Mouse (Mus musculus): ENCODE data around the gene Prkag2. TPM values are rescaled to one million over a fixed set of nuclear protein-coding genes. Genes with fewer than 3 reads are reported as not detected.
A peak's percentile ranks its signal among the peaks of the same experiment; 100 is the strongest.

Gene Prkag2
- polyA plus RNA-seq, 1 experiment: 1.1 TPM

DNA sequence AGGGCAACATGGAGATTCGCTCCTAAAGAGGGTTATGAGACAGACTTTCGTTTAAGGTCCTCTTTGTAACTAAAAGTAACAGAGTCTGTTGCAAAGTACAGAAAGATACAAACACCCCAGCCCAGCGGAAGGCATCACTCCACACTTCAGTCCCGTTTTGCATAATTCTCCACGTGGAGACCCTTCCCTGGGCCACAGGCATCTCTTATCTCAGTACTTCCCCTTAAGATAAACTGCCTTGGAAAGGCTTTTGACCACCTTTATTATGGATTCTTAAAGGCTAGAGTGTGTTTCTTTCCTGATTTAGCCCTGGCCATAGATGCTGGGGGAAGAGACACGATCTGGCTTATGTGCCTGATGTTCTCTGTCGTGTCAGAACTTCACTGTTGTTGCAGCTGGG, 59.5 kb downstream of the Prkag2 start:
- TF ChIP-seq GATA1 (IDR thresholded peaks at IDR 0.05; ENCODE audit: borderline replicate concordance, low read length) (no peak), FLI1 (IDR thresholded peaks at IDR 0.05; ENCODE audit: low read length) (no peak)
- no peak overlapping the region for H3K4me3 ChIP-seq (replicated peaks)
- peaks cover 21% of the 10 kb centered on the region for H3K27me3 ChIP-seq (replicated peaks)
- no peaks in the 10 kb centered on the region for H3K36me3 ChIP-seq (replicated peaks; ENCODE audit: low read length)
- peaks cover 48% of the 10 kb centered on the region for H3K4me1 ChIP-seq
- H3K9me3 ChIP-seq: peaks cover 11% of the 10 kb centered on the region

DNA sequence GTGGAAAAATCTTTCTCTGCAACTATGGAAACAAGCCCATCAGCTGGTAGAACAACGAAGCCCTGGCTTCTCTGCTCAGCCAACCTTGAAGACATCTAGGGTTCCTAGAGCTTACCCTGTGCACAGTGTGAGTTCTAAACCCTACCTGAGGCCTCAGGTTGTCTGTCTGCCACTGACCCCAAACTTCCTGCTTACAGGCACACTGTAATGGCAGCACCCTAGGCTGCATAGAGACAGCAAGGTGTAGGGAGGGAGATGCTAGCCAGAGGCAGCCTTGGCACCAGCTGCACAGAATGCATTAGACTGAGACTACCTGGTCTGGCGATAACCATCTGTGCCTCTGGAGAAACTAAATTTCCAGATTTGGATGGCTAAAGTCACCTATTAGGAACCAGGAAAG, 61.6 kb downstream of the Prkag2 start:
- Histone ChIP-seq H3K4me3 (replicated peaks) (no peak overlapping the region), H3K9me3 (peaks cover 6% of the 10 kb centered on the region), H3K36me3 (replicated peaks; ENCODE audit: low read length) (no peaks in the 10 kb centered on the region), H3K27me3 (replicated peaks) (peaks cover 14% of the 10 kb centered on the region), H3K4me1 (peaks cover 45% of the 10 kb centered on the region)
- TF ChIP-seq GATA1 (IDR thresholded peaks at IDR 0.05; ENCODE audit: borderline replicate concordance, low read length) (no peak), FLI1 (IDR thresholded peaks at IDR 0.05; ENCODE audit: low read length) (no peak)

DNA sequence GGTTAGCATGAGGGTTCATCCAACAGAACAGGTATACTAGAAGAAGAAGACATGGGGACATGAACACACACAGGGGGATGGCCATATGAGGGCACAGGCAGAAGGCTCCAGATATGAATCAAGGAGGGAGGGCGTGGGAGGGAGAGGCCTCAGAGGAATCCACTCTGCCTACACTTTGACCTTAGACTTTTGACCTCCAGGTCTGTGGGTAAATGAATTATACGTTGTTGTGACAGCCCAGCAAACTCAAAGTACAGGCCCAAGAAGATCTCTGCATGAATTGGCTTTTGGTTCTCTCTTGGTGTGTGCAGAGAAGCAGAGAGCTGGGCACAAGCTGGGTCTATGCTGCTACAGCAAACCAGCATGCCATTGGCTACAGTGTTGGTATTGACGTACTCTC, 65.1 kb downstream of the Prkag2 start:
- peaks cover 30% of the 10 kb centered on the region for H3K4me1 ChIP-seq

DNA sequence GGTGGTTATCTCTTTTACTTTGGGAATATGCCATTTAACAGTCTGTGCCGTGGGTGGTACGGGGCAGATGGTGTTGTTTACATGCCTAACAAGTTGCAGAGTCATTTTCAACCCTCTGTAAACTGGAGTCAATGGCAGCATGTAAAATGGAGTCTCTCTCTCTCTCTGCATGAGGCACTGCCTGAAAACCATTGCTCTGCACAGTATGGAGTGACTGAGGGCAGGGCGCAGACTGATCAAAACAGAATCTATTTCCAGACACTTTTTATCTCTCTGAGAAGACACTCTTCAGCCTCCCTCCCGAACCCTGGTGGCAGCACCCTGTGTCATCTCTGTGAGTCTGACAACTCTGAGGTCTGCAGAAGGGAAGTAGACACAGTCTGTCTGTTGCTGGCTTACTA, 69.0 kb downstream of the Prkag2 start:
- Histone ChIP-seq H3K36me3 (replicated peaks; ENCODE audit: low read length) (no peaks in the 10 kb centered on the region), H3K27me3 (replicated peaks) (peaks cover 10% of the 10 kb centered on the region), H3K4me1 (peaks cover 63% of the 10 kb centered on the region), H3K9me3 (no peaks in the 10 kb centered on the region), H3K4me3 (replicated peaks) (peak overlapping the region; percentile 68)
- no peak for TF ChIP-seq FLI1 (IDR thresholded peaks at IDR 0.05; ENCODE audit: low read length)

More for the DNA sequence above, 65.1 kb downstream of the Prkag2 start:
- H3K36me3 ChIP-seq (replicated peaks; ENCODE audit: low read length): no peaks in the 10 kb centered on the region
- peaks cover 6% of the 10 kb centered on the region for H3K9me3 ChIP-seq
- H3K27me3 ChIP-seq (replicated peaks): peaks cover 2% of the 10 kb centered on the region
- TF ChIP-seq FLI1 (IDR thresholded peaks at IDR 0.05; ENCODE audit: low read length) (no peak), GATA1 (IDR thresholded peaks at IDR 0.05; ENCODE audit: borderline replicate concordance, low read length) (no peak)
- H3K4me3 ChIP-seq (replicated peaks): no peak overlapping the region

DNA sequence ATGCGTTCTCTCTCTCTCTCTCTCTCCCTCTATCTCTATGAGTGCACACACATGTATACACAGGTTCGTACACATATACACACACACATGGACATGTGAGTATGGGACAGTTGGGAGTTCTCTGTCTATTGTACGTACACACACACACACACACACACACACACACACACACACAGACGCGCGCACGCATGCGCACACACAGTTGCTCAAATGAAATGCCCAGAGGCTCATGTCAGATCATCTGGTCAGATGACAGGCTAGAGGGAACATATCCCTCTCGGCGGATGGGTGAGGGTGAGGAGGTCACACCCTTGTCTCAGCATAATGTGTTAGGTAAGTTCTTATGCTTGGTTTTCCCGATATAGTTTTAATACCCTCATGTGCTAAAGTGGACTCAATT, 69.4 kb downstream of the Prkag2 start:
- Histone ChIP-seq H3K9me3 (no peaks in the 10 kb centered on the region), H3K36me3 (replicated peaks; ENCODE audit: low read length) (no peaks in the 10 kb centered on the region), H3K27me3 (replicated peaks) (peaks cover 14% of the 10 kb centered on the region), H3K4me3 (replicated peaks) (peak overlapping the region; percentile 76), H3K4me1 (peaks cover 67% of the 10 kb centered on the region)
- no peak for TF ChIP-seq GATA1 (IDR thresholded peaks at IDR 0.05; ENCODE audit: borderline replicate concordance, low read length)

DNA sequence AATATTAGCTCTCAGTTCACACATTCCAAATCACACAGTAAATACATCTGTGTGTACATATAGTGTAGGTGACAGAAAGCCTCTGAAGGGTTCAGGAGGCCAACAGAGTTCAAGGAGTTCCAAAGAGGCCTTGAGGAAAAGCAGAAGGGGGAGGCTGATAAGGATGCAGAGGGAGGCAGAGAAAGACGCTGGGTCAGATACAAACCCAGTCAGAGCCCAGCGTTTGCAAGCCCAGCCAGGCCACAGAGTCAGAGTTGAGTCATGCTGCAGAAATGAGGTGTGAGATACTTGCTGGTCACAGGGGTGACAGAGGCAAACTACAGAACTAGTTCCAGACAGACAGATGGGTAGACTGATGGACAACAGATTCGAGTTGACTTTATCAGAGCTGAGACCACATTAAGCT, 70.2 kb downstream of the Prkag2 start:
- H3K27me3 ChIP-seq (replicated peaks): peaks cover 20% of the 10 kb centered on the region
- H3K4me3 ChIP-seq (replicated peaks): no peak overlapping the region
- TF ChIP-seq FLI1 (IDR thresholded peaks at IDR 0.05; ENCODE audit: low read length): no peak
- no peak for TF ChIP-seq GATA1 (IDR thresholded peaks at IDR 0.05; ENCODE audit: borderline replicate concordance, low read length)
- H3K4me1 ChIP-seq: peaks cover 72% of the 10 kb centered on the region
- no peaks in the 10 kb centered on the region for H3K9me3 ChIP-seq
- H3K36me3 ChIP-seq (replicated peaks; ENCODE audit: low read length): no peaks in the 10 kb centered on the region

DNA sequence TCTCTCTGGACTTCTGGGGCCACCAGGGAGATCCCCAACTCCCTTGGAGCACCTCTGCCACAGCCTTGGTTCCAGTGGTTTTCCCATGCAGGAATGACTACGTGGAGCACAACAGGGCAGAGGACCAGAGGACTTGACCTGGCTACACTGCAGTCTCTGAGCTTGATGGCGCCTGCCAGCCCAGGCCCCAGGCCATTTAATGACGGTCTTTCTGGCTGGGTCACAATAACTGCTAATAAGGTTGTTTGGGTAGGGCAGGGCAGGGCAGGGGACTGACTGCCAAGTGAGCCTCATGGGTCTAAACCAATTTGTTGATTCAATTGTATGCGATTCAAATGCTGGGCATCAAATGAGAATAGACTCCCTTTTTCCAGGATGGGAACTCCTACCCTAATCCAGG, 72.8 kb downstream of the Prkag2 start:
- no peaks in the 10 kb centered on the region for H3K9me3 ChIP-seq
- TF ChIP-seq FLI1 (IDR thresholded peaks at IDR 0.05; ENCODE audit: low read length) (no peak), GATA1 (IDR thresholded peaks at IDR 0.05; ENCODE audit: borderline replicate concordance, low read length) (no peak)
- no peak overlapping the region for H3K4me3 ChIP-seq (replicated peaks)
- H3K4me1 ChIP-seq: peaks cover 88% of the 10 kb centered on the region
- no peaks in the 10 kb centered on the region for H3K36me3 ChIP-seq (replicated peaks; ENCODE audit: low read length)
- H3K27me3 ChIP-seq (replicated peaks): peaks cover 23% of the 10 kb centered on the region

DNA sequence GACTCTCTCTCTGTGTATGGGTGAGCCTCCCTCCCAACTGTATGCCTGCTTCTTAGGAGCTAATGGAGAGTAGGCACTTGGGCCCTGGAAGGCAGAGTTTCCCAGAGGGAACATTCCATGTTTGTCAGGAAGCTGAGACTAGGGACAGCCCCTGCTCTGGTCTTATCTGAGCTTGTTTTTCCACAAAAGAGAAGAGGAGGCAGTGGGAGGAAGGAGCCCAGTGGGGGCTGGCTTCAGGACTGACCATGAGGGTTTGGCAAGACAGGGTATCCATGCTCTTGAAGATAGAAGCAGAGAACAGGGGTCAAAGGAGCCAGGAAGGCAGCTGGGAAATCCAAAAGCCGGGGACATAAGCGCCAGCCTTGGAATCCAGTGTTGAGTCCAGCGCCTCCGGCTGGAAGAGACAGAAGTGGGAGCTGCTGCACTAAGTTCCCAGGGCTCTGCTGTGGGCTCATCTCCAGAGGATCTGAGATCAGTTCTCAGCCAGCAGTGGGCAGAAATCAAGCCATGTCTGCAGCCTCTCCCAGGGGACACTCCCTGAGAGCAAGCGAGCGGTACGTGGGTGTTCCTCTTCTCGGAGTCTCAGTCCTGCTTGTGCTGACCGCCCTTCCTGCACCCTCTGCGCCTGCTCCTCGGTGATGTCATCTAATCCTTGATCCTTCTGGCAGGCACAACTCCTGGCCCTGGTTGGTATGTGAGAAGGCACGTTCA, 75.0 kb downstream of the Prkag2 start:
- TF ChIP-seq FLI1 (IDR thresholded peaks at IDR 0.05; ENCODE audit: low read length): no peak
- TF ChIP-seq GATA1 (IDR thresholded peaks at IDR 0.05; ENCODE audit: borderline replicate concordance, low read length): no peak
- peaks cover 92% of the 10 kb centered on the region for H3K4me1 ChIP-seq
- no peak overlapping the region for H3K4me3 ChIP-seq (replicated peaks)
- H3K36me3 ChIP-seq (replicated peaks; ENCODE audit: low read length): peaks cover 11% of the 10 kb centered on the region
- H3K9me3 ChIP-seq: 0 out of 2 replicates have a peak, but pooled peaks cover 5% of the 10 kb centered on the region
- peaks cover 28% of the 10 kb centered on the region for H3K27me3 ChIP-seq (replicated peaks)

DNA sequence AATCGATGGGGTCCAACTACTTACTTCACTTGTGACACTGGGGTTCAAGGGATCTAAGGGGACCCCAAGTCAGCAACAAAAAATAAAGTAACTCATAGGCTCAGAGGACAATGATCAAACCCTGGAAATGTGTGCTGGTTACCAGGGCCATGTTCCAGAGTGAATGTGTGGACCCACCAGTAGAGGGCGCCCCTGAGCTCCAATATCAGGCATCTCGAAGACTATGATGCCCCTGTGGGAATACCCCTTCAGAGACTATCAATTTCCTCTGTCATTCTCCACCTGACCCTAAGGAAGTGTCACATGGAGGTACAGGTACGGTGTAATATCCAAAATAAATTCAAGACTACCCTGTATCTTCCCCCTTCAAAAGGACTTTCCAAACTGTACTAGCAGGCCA, 77.5 kb downstream of the Prkag2 start:
- no peak for TF ChIP-seq FLI1 (IDR thresholded peaks at IDR 0.05; ENCODE audit: low read length)
- TF ChIP-seq GATA1 (IDR thresholded peaks at IDR 0.05; ENCODE audit: borderline replicate concordance, low read length): no peak

DNA sequence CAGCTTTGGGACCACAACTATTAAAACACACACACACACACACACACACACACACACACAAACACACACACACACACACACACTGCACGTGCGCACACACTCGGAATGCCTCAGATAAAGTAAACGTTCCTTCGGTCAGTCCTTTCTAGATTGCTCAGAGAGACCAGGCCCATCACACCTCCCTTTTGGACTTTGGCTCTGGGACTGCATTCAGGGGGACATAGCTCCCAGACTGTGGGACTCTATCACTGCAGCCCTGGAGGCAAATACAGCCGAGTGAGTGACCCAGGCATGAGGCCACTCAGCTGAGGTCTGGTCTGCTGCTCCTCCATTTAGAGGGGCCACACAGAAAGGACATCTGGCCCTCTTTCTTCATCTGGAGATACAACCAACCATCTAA, 81.2 kb downstream of the Prkag2 start:
- Histone ChIP-seq H3K27me3 (replicated peaks) (peaks cover 28% of the 10 kb centered on the region), H3K36me3 (replicated peaks; ENCODE audit: low read length) (peaks cover 11% of the 10 kb centered on the region), H3K4me1 (peaks cover 54% of the 10 kb centered on the region), H3K4me3 (replicated peaks) (no peak overlapping the region), H3K9me3 (0 out of 2 replicates have a peak, but pooled peaks cover 5% of the 10 kb centered on the region)
- TF ChIP-seq GATA1 (IDR thresholded peaks at IDR 0.05; ENCODE audit: borderline replicate concordance, low read length) (no peak), FLI1 (IDR thresholded peaks at IDR 0.05; ENCODE audit: low read length) (no peak)

More for the DNA sequence above, 77.5 kb downstream of the Prkag2 start:
- H3K36me3 ChIP-seq (replicated peaks; ENCODE audit: low read length): peaks cover 11% of the 10 kb centered on the region
- H3K4me3 ChIP-seq (replicated peaks): no peak overlapping the region
- H3K4me1 ChIP-seq: peaks cover 72% of the 10 kb centered on the region
- peaks cover 35% of the 10 kb centered on the region for H3K27me3 ChIP-seq (replicated peaks)
- 0 out of 2 replicates have a peak, but pooled peaks cover 5% of the 10 kb centered on the region for H3K9me3 ChIP-seq
